Mouse (Mus musculus) cerebellum, postnatal 25 days (tissue): Measurements from ENCODE around the gene Mall.

Experiments used
- DNase-seq, 2 experiments: peaks; one replicate each; pipeline ENCODE4 v3.0.0; 2021; ENCODE audit warnings: mixed read lengths in 2 of 2

Mall gene

GRCm38 (mm10) chr2:127729671-127730070 lies at the start of gene Mall:
Mall (minus strand) TSS chr2:127729932.
- DNase-seq: no peak

DNA sequence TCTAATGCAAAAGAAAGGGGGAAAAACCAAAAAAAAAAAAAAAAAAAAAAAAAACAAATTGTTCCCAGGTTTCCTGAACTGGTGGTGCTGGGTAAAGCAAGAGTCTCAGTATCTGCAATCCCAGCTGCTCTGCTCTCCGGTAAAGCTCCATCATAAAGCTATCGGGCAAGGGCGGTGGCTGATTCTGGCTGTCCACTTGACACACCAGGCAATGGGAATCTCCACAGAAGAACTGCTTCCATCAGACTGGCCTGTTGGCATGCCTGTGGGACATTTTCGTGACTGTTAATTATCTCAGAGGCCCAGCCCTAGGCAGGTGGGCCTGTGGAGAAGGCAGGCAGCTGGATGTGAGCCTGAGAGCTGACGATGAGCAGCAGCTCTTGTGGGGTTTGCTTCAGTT lies 48.7 kb upstream of the Mall start:
- DNase-seq: no peak

GRCm38 (mm10) chr2:127775013-127775412 lies 45.3 kb upstream of the Mall start:
- DNase-seq: no peak

DNA sequence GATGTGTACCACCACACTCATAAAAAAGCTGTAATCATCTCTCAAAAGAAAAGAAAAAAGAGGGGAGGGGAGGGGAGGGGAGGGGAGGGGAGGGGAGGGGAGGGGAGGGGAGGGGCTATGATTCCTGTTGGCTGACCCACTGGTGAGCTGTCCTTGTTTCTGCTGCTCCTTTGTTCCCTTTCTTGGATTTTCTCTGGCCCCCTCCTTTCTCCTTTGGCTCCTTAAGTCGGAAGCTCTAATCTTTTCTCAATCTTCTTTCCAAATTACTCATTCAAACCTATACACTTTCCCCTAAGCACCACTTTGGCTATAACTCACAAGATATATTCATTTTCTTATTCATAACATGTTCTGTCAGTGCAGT lies 44.8 kb upstream of the Mall start:
- no peak for DNase-seq

- DNase-seq: no peak
Measured at GRCm38 (mm10) chr2:127773938-127774577, 44.3 kb upstream of the Mall start.

DNA sequence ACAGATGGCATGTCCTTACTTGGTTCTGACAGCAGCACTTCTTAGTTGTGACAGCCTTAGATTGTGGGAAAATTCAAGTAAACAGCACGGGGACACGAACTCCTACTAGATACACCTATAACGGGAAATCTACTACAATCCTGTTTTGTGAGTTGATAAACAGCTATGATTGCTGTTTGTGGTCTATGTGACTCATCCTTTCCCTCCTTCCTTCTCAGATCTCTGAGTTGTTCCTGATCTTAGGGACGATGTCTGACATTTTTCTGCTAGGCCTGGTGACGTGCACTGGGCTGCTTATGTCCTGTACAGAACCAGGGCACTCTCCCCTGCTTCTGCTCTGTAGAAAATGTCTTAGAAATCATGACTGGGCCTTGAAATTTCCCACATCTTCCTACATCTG lies 31.9 kb upstream of the Mall start:
- DNase-seq: no peak

- no peak for DNase-seq
Measured at GRCm38 (mm10) chr2:127760429-127761000, 30.8 kb upstream of the Mall start.

DNA sequence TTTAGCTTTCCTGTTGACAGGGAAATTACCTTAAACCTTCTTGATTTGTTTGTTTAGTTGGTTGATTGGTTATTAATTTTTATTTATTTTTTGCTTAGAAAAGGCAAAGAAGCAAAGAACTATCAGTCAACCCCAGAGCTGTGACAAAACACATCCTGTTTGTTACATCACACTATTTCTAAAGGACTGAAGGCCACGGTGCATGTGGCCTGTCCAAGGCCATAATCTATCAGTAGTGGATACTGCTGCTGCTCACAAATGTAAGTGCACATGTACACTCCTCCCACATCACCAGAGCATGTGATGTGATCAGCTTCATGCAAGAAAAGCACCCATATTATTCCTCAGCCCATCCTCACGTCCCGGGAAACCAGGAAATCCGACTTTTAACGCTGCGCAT lies 30.3 kb upstream of the Mall start:
- no peak for DNase-seq

GRCm38 (mm10) chr2:127759157-127759880 lies 29.6 kb upstream of the Mall start:
- DNase-seq: peak; percentile 37 to 44

- peak; percentile 86 to 88 for DNase-seq
Measured at GRCm38 (mm10) chr2:127757171-127757570, 27.4 kb upstream of the Mall start.

GRCm38 (mm10) chr2:127754113-127754512 lies 24.4 kb upstream of the Mall start:
- DNase-seq: no peak

DNA sequence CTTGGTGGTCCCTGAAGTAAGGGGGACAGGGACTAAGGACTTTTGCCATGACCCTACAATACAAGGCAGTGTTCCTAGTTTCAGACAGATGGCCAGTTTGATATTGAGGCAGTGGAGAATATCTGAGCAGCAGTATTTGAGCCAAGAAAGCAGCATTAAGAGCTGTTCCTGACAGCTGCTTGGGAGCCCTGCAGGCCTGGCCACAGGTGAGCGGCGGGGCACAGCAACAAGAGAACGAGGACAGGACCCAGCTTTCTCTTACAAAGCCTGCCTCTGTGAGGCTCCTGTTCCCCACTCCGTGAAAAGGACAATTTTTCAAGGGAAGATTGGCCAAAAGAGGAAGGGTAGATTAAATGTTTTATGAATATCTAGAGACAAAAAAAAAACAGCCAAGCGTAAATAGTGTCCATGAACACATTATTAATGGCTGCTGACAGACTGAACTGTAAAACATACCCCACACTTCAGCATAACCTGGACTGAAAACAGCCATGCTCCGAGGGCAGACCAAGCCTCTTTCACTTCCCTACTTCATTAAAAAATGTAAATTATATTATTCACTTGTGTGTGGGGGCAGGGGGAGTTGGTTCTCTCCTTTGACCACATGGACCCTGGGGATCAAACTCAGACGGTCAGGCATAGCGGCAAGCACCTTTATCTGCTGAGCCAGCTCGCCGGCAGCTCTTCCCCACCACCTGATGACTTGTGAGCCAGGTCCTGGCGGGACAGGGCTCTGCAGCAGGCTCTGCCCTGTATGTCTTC lies 22.3 kb upstream of the Mall start:
- DNase-seq: peak in 1 of 2 experiments; percentile 31

- DNase-seq: no peak
Measured at GRCm38 (mm10) chr2:127749376-127749775, 19.6 kb upstream of the Mall start.

DNA sequence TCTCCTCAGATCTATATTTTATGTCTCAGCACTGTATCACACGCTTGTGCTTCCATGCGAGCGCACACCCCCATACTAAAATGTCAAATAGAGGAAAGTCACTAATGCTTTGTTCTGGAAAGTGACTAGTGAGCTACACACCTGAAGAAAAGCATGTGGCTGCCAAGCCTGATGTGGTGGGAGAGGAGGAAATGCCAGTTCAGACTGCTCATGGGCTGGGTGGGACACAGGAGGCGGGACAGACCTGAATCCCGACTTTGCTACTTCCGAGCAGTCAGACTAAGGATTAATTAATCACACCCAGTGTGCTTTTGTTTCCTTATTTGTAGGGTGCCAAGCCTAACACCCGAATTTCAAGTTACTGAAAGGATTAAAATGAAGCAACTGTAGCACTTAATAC lies 18.6 kb upstream of the Mall start:
- no peak for DNase-seq

GRCm38 (mm10) chr2:127742637-127743036 lies 12.9 kb upstream of the Mall start:
- DNase-seq: no peak

DNA sequence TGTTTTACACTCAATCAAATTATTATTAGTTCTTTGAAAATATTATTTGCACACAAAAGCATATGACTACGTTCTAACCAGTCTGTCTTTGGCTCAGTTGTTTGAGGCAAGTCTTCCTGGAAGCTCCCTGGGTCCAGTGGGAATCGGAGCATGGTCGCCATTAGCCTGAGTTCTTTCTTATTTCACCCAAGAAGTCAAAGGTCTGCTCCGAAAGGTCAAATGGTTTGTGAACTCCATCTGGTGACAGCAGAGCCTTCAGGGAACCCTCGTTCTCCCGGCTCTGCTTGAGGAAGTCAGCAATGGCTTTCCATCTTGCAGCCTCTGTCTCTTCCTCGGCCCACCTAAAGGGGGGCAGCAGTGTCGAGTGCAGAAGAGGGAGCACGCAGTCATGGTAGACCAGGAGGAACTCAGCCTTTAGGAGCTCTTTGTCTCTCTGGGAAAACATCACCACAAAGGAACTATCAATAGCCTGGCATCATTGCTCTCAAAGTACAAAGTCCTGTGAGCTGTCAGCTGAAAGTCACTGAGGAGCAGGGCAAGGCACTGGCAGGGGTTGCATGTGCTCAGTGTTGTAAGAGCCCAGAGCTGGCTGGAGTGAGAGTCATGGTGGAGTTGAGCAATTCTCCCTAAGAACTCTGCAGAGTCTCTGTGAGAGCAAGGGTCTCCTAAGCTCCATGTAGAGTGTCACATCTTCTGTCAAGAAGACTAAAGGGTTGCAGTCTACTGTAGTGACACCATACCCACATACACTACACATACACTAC lies 11.2 kb upstream of the Mall start:
- DNase-seq: no peak

DNA sequence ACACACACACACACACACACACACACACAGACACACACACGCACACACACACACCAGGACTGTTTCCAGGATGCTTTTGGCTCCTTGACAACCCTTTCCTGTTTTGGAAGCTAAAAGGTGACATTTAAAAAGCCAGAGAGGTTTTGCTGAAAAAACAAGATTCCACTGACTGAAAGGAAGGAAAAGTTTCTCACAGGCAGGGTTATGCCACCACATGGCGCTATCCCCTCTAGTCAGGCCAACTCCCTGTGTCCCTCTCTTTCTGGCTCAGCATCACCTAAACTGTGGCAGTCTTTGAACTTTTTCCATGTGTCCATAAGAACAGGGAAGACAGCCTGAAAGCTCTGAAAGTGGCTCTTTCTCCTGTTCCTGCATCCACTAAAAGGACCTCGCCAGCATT lies 8.2 kb upstream of the Mall start:
- no peak for DNase-seq

- DNase-seq: no peak
Measured at GRCm38 (mm10) chr2:127736631-127737209, 7.0 kb upstream of the Mall start.

GRCm38 (mm10) chr2:127735512-127736145 lies 5.9 kb upstream of the Mall start:
- DNase-seq: no peak

GRCm38 (mm10) chr2:127734889-127735288 lies 5.2 kb upstream of the Mall start:
- no peak for DNase-seq

DNA sequence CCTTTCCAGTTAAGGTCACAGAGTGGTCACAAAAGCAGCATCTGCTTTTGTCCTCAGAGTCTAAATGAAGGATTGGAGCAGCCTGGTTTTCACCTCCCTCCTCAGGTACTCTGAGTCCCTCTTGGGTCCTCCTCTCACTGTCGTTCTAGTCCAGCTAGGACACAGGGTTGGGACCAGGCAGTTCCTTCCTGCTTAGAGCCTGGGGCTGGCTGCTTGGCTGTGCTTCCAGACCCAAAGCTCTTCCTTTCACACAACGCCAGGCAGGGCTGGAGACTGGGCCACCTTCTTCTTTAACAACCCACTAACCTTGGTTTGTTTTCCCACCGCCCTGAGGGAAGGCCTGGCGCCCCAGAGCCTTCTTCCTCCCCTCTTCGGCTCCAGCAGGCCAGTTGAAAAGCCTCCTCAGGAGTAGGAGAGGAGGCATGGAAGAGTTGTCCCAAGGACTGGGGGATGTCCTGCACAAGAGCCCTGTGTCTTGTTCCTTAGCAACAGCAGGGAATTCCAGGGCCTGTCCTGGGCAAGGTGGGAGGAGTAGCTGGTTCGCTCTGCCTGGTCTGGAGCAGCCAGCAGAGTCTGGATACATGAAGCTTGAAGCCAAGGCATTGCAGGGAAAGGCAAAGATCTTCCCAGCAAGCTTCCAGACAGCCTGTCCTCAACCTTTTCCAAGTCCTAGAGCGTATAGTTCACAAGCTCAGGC lies 717 bp upstream of the Mall start:
- no peak for DNase-seq
